In genomic region chr15:102749103-102749502, GRCm38 (mm10) we compare ENCODE assay signal across 16 mouse cellular contexts.
"Had no signal": no experiment of that assay in that cellular context is flagged by ENCODE, and none has a peak within 500 bp of the region (broad histone marks: within the 10 kb centered on the region; RNA-seq: fewer than 3 reads in every experiment).

No protein-coding gene starts in this region.

- H3K36me3 ChIP-seq: limb, embryonic 12.5 days; liver, embryonic 13.5 days; lung, embryonic 15.5 days; midbrain, embryonic 12.5 days; neural tube, embryonic 15.5 days had no signal

- H3K4me1 ChIP-seq: liver, embryonic 13.5 days had no signal

- H3K4me2 ChIP-seq: limb, embryonic 12.5 days; liver, embryonic 13.5 days; lung, embryonic 15.5 days; midbrain, embryonic 12.5 days; neural tube, embryonic 15.5 days had no signal

- ATAC-seq: inflammation-experienced regulatory T-cells, adult 6 months; intestine, postnatal 0 days; liver, postnatal 0 days had no signal

- H3K9ac ChIP-seq: liver, embryonic 13.5 days; liver, postnatal 0 days; lung, embryonic 15.5 days; midbrain, embryonic 12.5 days; neural tube, embryonic 15.5 days had no signal

- DNase-seq: liver; liver, embryonic 13.5 days; liver, postnatal 0 days; lung, postnatal 14 days; right cerebral cortex, adult 18-20 months; right cerebral cortex, postnatal 25 days had no signal

- H3K4me3 ChIP-seq: left cerebral cortex, adult 2 months; limb, embryonic 12.5 days; liver, embryonic 13.5 days; lung, embryonic 15.5 days; megakaryocyte, embryonic 14.5 days; midbrain, embryonic 12.5 days; neural tube, embryonic 15.5 days had no signal

- H3K9me3 ChIP-seq: limb, embryonic 12.5 days; liver, embryonic 13.5 days; lung, embryonic 15.5 days; megakaryocyte, embryonic 14.5 days; midbrain, embryonic 12.5 days; neural tube, embryonic 15.5 days had no signal

- H3K27ac ChIP-seq: left cerebral cortex, adult 2 months; liver, embryonic 13.5 days; lung, embryonic 15.5 days; macrophage; stomach, postnatal 0 days had no signal
